Mouse (Mus musculus): Measurements from ENCODE around the gene Zfp385b. TPM values are rescaled to one million over a fixed set of nuclear protein-coding genes. Genes with fewer than 3 reads are reported as not detected.

Gene Zfp385b
- polyA plus RNA-seq, 1 experiment from 2014 or later: 1.5 TPM

DNA sequence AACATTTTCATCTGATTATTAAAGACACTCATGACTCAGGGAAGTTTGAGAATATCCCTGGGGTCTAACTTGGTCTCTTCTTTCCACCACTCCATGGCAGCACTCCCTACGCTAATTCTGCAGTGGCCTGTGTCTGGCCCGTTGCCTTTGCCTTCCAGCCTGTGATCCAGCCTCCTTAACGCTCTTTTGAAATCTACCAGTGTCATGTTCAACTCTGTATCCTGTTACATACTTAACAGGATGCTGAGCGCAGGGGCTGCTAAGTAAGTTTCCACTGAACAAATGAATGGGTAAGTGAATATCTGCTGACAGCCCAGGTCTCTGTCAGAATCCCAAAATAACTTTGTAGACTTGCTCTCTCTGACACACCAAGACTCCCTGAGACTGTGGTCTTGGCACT is 210.8 kb downstream of the Zfp385b start:
- no peaks in the 10 kb centered on the region for H3K36me3 ChIP-seq
- no peaks in the 10 kb centered on the region for H3K4me1 ChIP-seq
- 88% methylated on average over 4 of the region's 4 CpGs for WGBS
- H3K27me3 ChIP-seq (ENCODE audit: low read depth, poor library complexity, severe bottlenecking): no peaks in the 10 kb centered on the region
- H3K9me3 ChIP-seq (replicated peaks): no peaks in the 10 kb centered on the region
- H3K4me3 ChIP-seq: no peak overlapping the region
- H3K27ac ChIP-seq (replicated peaks): no peak overlapping the region
- DNase-seq (ENCODE audit: low spot score): no peak

DNA sequence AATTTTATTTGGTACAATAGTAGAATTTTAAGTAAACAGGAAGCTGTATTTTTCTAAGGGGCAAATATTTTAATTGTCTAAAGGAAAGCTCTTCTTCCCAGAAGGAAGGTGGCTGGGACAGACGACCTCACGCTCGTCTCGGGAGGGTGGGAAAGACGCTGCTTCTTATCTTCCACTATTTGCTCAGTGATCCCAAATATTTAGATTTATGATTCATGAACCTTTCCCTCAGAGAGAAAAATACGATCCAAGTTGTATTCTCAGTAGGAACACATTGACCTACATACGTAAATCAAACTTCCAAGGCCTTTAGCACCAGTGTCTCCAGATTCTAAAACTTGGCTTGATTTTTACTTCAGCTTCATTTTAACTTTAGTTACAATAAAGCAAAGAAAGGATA is 226.0 kb downstream of the Zfp385b start:
- no peaks in the 10 kb centered on the region for H3K9me3 ChIP-seq (replicated peaks)
- no peaks in the 10 kb centered on the region for H3K36me3 ChIP-seq
- WGBS: 91% methylated on average over 7 of the region's 7 CpGs
- H3K4me1 ChIP-seq: no peaks in the 10 kb centered on the region
- no peak for DNase-seq (ENCODE audit: low spot score)
- H3K27me3 ChIP-seq (ENCODE audit: low read depth, poor library complexity, severe bottlenecking): no peaks in the 10 kb centered on the region
- no peak overlapping the region for H3K27ac ChIP-seq (replicated peaks)
- no peak overlapping the region for H3K4me3 ChIP-seq

GRCm38 (mm10) chr2:77592525-77592924 is 226.9 kb downstream of the Zfp385b start:
- H3K9me3 ChIP-seq (replicated peaks): 0 out of 2 replicates have a peak, but pooled peaks cover 2% of the 10 kb centered on the region
- no peak overlapping the region for H3K4me3 ChIP-seq
- H3K4me1 ChIP-seq: no peaks in the 10 kb centered on the region
- 89% methylated on average over 6 of the region's 6 CpGs for WGBS
- H3K36me3 ChIP-seq: no peaks in the 10 kb centered on the region
- H3K27me3 ChIP-seq (ENCODE audit: low read depth, poor library complexity, severe bottlenecking): no peaks in the 10 kb centered on the region
- no peak for DNase-seq (ENCODE audit: low spot score)
- H3K27ac ChIP-seq (replicated peaks): no peak overlapping the region

DNA sequence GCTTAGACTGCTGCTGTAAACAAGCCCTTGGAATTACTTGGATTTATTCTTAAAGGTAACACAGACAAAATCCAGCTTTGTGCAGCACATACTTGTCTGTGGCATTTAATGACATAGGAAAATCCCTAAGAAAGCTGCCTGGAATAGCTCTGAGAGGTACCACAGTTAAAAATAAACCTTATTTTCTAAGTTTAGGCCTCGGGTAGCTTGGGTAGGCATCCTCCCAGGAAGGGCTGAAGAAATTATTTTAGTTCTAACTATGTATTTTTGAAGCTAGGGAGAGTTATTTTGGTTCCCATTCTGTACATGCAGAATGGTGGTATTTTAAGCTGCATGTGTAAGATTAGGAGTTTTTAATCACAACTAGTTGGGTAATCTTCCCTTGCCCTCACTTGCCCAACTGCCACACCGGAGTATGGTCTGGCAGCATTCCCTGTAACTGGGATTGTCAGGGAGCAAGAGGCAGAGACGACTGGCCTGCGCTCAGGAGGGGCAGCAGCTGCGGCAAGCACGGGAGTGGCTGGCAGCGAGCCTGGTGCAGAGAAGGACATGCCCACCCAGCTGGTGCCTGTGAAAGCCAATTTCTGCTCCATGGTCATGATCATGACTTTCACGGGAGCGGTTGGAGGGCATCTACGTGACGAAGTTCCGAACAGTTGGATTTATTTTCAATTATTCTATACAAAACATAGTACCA is 230.1 kb downstream of the Zfp385b start:
- Histone ChIP-seq H3K9me3 (replicated peaks) (0 out of 2 replicates have a peak, but pooled peaks cover 4% of the 10 kb centered on the region), H3K4me3 (no peak overlapping the region), H3K36me3 (no peaks in the 10 kb centered on the region)

DNA sequence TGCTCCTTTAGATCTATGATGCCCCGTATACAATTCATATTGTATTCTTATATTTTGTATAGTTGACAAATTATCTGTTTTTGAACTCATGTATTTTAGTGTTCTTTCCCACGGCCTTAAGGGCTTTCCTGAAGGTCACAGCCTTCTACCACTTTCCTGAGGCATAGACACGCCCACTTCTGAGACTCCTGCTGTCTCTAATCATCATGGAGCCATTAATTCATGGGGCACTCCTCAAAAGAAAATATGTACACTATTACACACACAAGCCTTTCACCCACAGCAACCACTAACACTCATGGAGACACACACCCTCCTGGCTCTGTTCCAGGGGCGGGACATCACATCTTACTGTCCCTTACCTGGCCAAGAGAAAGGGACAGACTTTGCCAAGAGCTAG is 232.1 kb downstream of the Zfp385b start:
- Histone ChIP-seq H3K9me3 (replicated peaks) (0 out of 2 replicates have a peak, but pooled peaks cover 4% of the 10 kb centered on the region), H3K27ac (replicated peaks) (no peak overlapping the region), H3K4me1 (no peaks in the 10 kb centered on the region), H3K27me3 (ENCODE audit: low read depth, poor library complexity, severe bottlenecking) (no peaks in the 10 kb centered on the region), H3K36me3 (no peaks in the 10 kb centered on the region), H3K4me3 (no peak overlapping the region)
- WGBS: 81% methylated on average over 4 of the region's 4 CpGs
- DNase-seq (ENCODE audit: low spot score): no peak

More for the DNA sequence above, 230.1 kb downstream of the Zfp385b start:
- no peaks in the 10 kb centered on the region for H3K27me3 ChIP-seq (ENCODE audit: low read depth, poor library complexity, severe bottlenecking)
- WGBS: 93% methylated on average over 12 of the region's 12 CpGs
- H3K4me1 ChIP-seq: no peaks in the 10 kb centered on the region
- no peak for DNase-seq (ENCODE audit: low spot score)
- no peak overlapping the region for H3K27ac ChIP-seq (replicated peaks)

GRCm38 (mm10) chr2:77586581-77587360 is 232.7 kb downstream of the Zfp385b start:
- H3K36me3 ChIP-seq: no peaks in the 10 kb centered on the region

GRCm38 (mm10) chr2:77583586-77583985 is 235.9 kb downstream of the Zfp385b start:
- 90% methylated on average over 1 of the region's 1 CpGs for WGBS
- Histone ChIP-seq H3K36me3 (no peaks in the 10 kb centered on the region), H3K9me3 (replicated peaks) (0 out of 2 replicates have a peak, but pooled peaks cover 4% of the 10 kb centered on the region), H3K27me3 (ENCODE audit: low read depth, poor library complexity, severe bottlenecking) (no peaks in the 10 kb centered on the region), H3K4me3 (no peak overlapping the region), H3K4me1 (no peaks in the 10 kb centered on the region), H3K27ac (replicated peaks) (no peak overlapping the region)
- DNase-seq (ENCODE audit: low spot score): no peak

More at GRCm38 (mm10) chr2:77586581-77587360, 232.7 kb downstream of the Zfp385b start:
- no peak for DNase-seq (ENCODE audit: low spot score)
- H3K27me3 ChIP-seq (ENCODE audit: low read depth, poor library complexity, severe bottlenecking): no peaks in the 10 kb centered on the region
- no peaks in the 10 kb centered on the region for H3K4me1 ChIP-seq
- H3K9me3 ChIP-seq (replicated peaks): 0 out of 2 replicates have a peak, but pooled peaks cover 4% of the 10 kb centered on the region
- no peak overlapping the region for H3K27ac ChIP-seq (replicated peaks)
- WGBS: 74% methylated on average over 4 of the region's 4 CpGs
- no peak overlapping the region for H3K4me3 ChIP-seq

DNA sequence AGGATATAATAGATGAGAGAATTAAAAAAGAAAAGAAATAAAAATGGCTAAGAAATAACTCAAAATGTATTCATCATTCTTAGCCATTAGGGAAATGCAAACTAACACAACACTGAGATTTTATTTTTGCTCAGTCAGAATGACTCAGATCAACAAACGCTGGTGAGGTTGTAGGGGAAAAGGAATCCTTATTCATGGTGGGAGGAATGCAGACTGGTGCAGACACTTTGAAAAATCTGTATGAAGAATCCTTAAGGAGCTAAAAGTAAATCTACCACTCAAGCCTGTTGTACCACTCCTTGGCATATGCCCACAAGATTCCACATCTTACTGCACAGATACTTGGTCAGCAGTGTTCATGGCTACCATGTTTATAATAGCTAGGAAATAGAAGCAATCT is 242.9 kb downstream of the Zfp385b start:
- Histone ChIP-seq H3K27ac (replicated peaks) (no peak overlapping the region), H3K9me3 (replicated peaks) (no peaks in the 10 kb centered on the region), H3K36me3 (no peaks in the 10 kb centered on the region), H3K4me1 (no peaks in the 10 kb centered on the region), H3K4me3 (no peak overlapping the region), H3K27me3 (ENCODE audit: low read depth, poor library complexity, severe bottlenecking) (no peaks in the 10 kb centered on the region)
- DNase-seq (ENCODE audit: low spot score): no peak
- 75% methylated on average over 1 of the region's 1 CpGs for WGBS

DNA sequence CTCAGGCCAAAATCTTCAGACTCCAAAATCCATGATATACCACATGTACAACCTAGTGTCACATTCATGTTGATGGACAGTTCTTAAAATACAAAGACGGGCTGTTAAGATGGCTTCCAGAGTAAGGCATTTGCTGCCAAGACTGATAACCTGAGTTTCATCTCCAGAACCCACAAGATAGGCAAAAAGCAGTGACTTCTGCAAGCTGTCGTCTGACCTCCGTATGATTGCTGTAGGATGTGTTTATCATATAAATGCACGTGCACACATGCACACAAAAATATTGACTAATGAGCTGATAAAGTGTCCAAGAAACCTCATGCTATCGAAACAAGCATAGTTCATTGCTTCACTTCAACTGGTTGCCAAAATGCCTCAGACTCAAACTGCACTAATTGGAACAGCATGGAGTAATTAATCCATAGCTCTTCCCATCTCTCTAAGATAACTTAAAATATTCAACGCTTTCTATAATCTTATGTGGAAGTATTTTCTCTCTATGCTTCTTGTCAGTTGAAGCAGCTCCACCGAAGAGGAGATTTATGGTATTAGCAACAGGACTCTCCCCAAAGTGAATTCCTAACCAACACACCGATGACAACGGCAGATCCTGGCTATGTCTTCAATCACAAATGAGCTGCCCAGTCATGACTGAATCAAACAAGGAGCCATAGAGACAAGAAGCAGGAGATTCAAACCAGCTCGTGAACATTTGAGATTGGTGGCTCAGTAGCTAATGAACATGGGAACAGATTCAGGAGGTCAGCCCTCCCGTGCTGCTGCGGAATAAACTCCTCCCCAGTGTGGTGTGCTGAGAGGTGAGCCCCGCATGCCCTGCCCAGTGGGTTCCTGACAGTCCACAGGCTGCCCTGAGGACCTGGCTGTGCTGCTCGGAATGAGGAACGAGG is 251.7 kb downstream of the Zfp385b start:
- no peaks in the 10 kb centered on the region for H3K9me3 ChIP-seq (replicated peaks)
- no peaks in the 10 kb centered on the region for H3K4me1 ChIP-seq
- no peak overlapping the region for H3K4me3 ChIP-seq
- no peaks in the 10 kb centered on the region for H3K36me3 ChIP-seq
- DNase-seq (ENCODE audit: low spot score): no peak
- WGBS: 88% methylated on average over 15 of the region's 15 CpGs
- H3K27ac ChIP-seq (replicated peaks): no peak overlapping the region
- no peaks in the 10 kb centered on the region for H3K27me3 ChIP-seq (ENCODE audit: low read depth, poor library complexity, severe bottlenecking)

DNA sequence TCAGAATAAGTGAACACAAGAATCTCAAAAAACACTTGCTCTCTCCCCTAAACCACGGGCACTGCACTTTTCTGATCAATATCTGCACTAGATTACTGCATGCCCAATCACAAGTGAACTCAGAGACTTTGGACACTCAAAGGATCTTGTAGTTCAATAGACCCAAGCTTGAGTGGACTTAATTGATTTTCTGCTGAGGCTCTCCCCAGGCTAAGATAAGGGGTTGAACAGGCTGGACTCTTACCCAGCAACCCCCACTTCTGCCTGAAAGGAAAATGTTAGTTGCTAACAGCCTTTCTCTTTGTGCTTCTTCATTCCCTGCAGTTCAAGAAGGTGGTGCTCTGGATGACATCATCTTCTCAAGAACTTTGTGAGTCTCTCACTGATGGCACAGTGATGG is 255.7 kb downstream of the Zfp385b start:
- no peak for DNase-seq (ENCODE audit: low spot score)
- 64% methylated on average over 1 of the region's 1 CpGs for WGBS
- Histone ChIP-seq H3K36me3 (no peaks in the 10 kb centered on the region), H3K4me1 (no peaks in the 10 kb centered on the region), H3K27me3 (ENCODE audit: low read depth, poor library complexity, severe bottlenecking) (no peaks in the 10 kb centered on the region), H3K27ac (replicated peaks) (no peak overlapping the region), H3K9me3 (replicated peaks) (no peaks in the 10 kb centered on the region), H3K4me3 (no peak overlapping the region)

DNA sequence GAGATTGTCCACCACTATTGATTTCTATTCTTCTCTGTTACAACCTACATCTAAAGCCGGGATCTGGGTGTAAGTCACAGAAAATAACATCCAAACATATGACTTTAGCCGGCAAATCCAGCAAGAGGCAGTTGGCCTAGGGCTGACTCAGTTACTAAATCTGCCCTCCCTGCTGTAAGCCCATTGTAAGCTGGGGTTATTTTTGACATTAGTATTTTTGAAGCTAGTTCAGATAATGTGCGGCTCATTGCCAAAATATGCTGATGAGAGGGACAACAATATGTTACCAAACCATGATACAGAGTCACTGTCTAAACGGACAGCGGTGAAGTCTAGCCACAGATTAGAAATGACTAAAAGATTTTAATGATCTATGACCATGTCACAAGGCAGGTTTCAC is 257.5 kb downstream of the Zfp385b start:
- 94% methylated on average over 5 of the region's 5 CpGs for WGBS
- Histone ChIP-seq H3K27ac (replicated peaks) (no peak overlapping the region), H3K9me3 (replicated peaks) (no peaks in the 10 kb centered on the region), H3K4me3 (no peak overlapping the region), H3K4me1 (no peaks in the 10 kb centered on the region), H3K36me3 (no peaks in the 10 kb centered on the region), H3K27me3 (ENCODE audit: low read depth, poor library complexity, severe bottlenecking) (no peaks in the 10 kb centered on the region)
- DNase-seq (ENCODE audit: low spot score): no peak

DNA sequence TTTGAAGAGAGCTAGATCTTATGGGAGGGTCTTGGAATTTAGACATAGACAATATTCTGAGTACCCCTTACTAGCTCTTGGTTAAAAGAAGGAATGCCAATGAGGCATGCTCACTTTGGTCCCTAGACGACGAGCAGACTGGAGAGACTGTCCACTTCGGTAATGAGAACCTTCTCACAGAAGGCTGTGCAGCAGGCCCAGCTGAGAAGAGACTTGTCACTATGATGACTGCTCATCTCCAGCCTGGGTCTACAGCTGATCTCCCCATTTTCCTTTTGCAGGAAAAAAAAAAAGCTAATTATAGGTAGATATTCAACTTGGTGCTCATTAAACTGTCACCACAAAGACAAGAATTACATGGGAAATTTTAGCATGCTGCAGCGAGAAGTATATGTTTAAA is 262.5 kb downstream of the Zfp385b start:
- H3K36me3 ChIP-seq: no peaks in the 10 kb centered on the region
- no peak overlapping the region for H3K4me3 ChIP-seq
- H3K9me3 ChIP-seq (replicated peaks): no peaks in the 10 kb centered on the region
- H3K27me3 ChIP-seq (ENCODE audit: low read depth, poor library complexity, severe bottlenecking): no peaks in the 10 kb centered on the region
- WGBS: 93% methylated on average over 4 of the region's 4 CpGs
- H3K4me1 ChIP-seq: no peaks in the 10 kb centered on the region
- H3K27ac ChIP-seq (replicated peaks): no peak overlapping the region
- no peak for DNase-seq (ENCODE audit: low spot score)
